Mouse (Mus musculus) forebrain, postnatal 0 days (tissue): Measurements from ENCODE around the gene Pex16. TPM values are rescaled to one million over a fixed set of nuclear protein-coding genes. Genes with fewer than 3 reads are reported as not detected.
A peak's percentile ranks its signal among the peaks of the same experiment; 100 is the strongest.

Experiments used
- ATAC-seq: fragments of 200-750 bp; cut with Nextera tagmentation; 2 replicates; pipeline ENCODE4 v1.8.0; 2017; ENCODE audit warnings: mild to moderate bottlenecking, moderate library complexity
- DNase-seq: peaks from one replicate; pipeline ENCODE4 v3.0.0-alpha.2; 2015
- H3K27ac ChIP-seq: fragments of 300-500 bp; sonication (generic); 2 replicates; pipeline ENCODE4 v1.5.1; 2014; ENCODE audit warnings: low read depth, mild to moderate bottlenecking, antibody characterized with exemption, low read length, moderate library complexity, mixed read lengths
- H3K27me3 ChIP-seq: fragments of 300-500 bp; sonication (generic); 2 replicates; pipeline ENCODE4 v1.6.1; 2014; ENCODE audit warnings: mild to moderate bottlenecking, low read length, mixed read lengths; ENCODE audit not compliant: insufficient read depth
- H3K36me3 ChIP-seq: fragments of 300-500 bp; sonication (generic); 2 replicates; pipeline ENCODE4 v1.6.1; 2014; ENCODE audit warnings: mild to moderate bottlenecking, moderate library complexity; ENCODE audit not compliant: insufficient read depth
- H3K4me1 ChIP-seq: fragments of 300-500 bp; sonication (generic); 2 replicates; pipeline ENCODE4 v1.6.1; 2014; ENCODE audit warnings: antibody characterized with exemption; ENCODE audit not compliant: insufficient read depth
- H3K4me2 ChIP-seq: fragments of 300-500 bp; sonication (generic); 2 replicates; pipeline ENCODE4 v1.6.1; 2014; ENCODE audit warnings: low read depth, mild to moderate bottlenecking, moderate library complexity
- H3K4me3 ChIP-seq: fragments of 300-500 bp; sonication (generic); 2 replicates; pipeline ENCODE4 v1.5.1; 2014; ENCODE audit warnings: low read depth, low read length, mixed read lengths
- H3K9ac ChIP-seq: fragments of 300-500 bp; sonication (generic); 2 replicates; pipeline ENCODE4 v1.6.1; 2014; ENCODE audit warnings: mild to moderate bottlenecking
- H3K9me3 ChIP-seq: fragments of 300-500 bp; sonication (generic); 2 replicates; pipeline ENCODE4 v1.6.1; 2016; ENCODE audit warnings: low read length
- CTCF ChIP-seq: sonication (generic); IDR thresholded peaks from 2 replicates; pipeline ENCODE4 v1.5.1; 2016; ENCODE audit warnings: antibody characterized with exemption, control low read depth, low read depth
- WGBS: fragments of 180-500 bp; shearing (Covaris S2); extraction: QIAGEN DNeasy Blood & Tissue Kit; methylation state at CpG from one replicate; pipeline ENCODE4 v1.1.7; 2014; 5-methylcytosine and 5-hydroxymethylcytosine counted together
- polyA plus RNA-seq: library from polyadenylated mRNA; unstranded; fragments of >200 nt; fragmentation: Nextera tagmentation; extraction: Ambion mirVana; gene quantifications from 2 replicates; pipeline ENCODE4 v1.2.1, GENCODE M21; 2015
- total RNA-seq: library from RNA; depleted of rRNA; stranded (reverse); fragments of >200 nt; gene quantifications from 2 replicates; pipeline ENCODE4 v1.2.3, GENCODE M21; 2014

Gene Pex16
- total and polyA plus RNA-seq, 2 experiments from 2014 or later, result 41.1 to 53.2 TPM

- no peak for TF ChIP-seq CTCF
These were observed 47.4 kb downstream of the Pex16 start for GRCm38 (mm10) chr2:92421723-92422387.

GRCm38 (mm10) chr2:92422388-92423135 is 48.1 kb downstream of the Pex16 start:
- ATAC-seq (no peak), DNase-seq (no peak)
- Histone ChIP-seq H3K9me3 (no peaks in the 10 kb centered on the region), H3K4me2 (no peak overlapping the region), H3K27me3 (no peaks in the 10 kb centered on the region), H3K4me1 (0 out of 2 replicates have a peak, but pooled peaks cover 4% of the 10 kb centered on the region), H3K4me3 (no peak overlapping the region), H3K27ac (no peak overlapping the region), H3K9ac (no peak overlapping the region), H3K36me3 (peaks cover 72% of the 10 kb centered on the region)
- WGBS, result 73% methylated on average over 10 of the region's 10 CpGs
- TF ChIP-seq CTCF, result peak; percentile 52

More at GRCm38 (mm10) chr2:92421723-92422387, 47.4 kb downstream of the Pex16 start:
- Histone ChIP-seq H3K27me3 (no peaks in the 10 kb centered on the region), H3K4me3 (no peak overlapping the region), H3K9ac (no peak overlapping the region), H3K27ac (no peak overlapping the region), H3K4me1 (0 out of 2 replicates have a peak, but pooled peaks cover 4% of the 10 kb centered on the region), H3K9me3 (no peaks in the 10 kb centered on the region), H3K36me3 (peaks cover 79% of the 10 kb centered on the region), H3K4me2 (no peak overlapping the region)
- DNase-seq (no peak), ATAC-seq (no peak)
- WGBS, result 95% methylated on average over 7 of the region's 7 CpGs

- H3K4me1 ChIP-seq, result peaks cover 9% of the 10 kb centered on the region; the same call in 1 of the 2 replicates
- no peak overlapping the region for H3K9ac ChIP-seq
- no peaks in the 10 kb centered on the region for H3K9me3 ChIP-seq
- 88% methylated on average over 9 of the region's 9 CpGs for WGBS
- DNase-seq (no peak), ATAC-seq (no peak)
- no peak overlapping the region for H3K4me2 ChIP-seq
- peak overlapping the region; percentile 77; the same call in 1 of the 2 replicates for H3K27ac ChIP-seq
- H3K36me3 ChIP-seq, result peaks cover 66% of the 10 kb centered on the region
- H3K4me3 ChIP-seq, result no peak overlapping the region
- no peaks in the 10 kb centered on the region for H3K27me3 ChIP-seq
- TF ChIP-seq CTCF, result no peak
These were observed 48.7 kb downstream of the Pex16 start for GRCm38 (mm10) chr2:92423156-92423555.

GRCm38 (mm10) chr2:92423702-92424461 is 49.4 kb downstream of the Pex16 start:
- no peak overlapping the region for H3K4me3 ChIP-seq
- peak overlapping the region; percentile 77 for H3K27ac ChIP-seq
- peaks cover 16% of the 10 kb centered on the region for H3K4me1 ChIP-seq
- no peaks in the 10 kb centered on the region for H3K27me3 ChIP-seq
- H3K9ac ChIP-seq, result no peak overlapping the region
- TF ChIP-seq CTCF, result no peak
- ATAC-seq, result peak; percentile 62
- no peaks in the 10 kb centered on the region for H3K9me3 ChIP-seq
- peaks cover 60% of the 10 kb centered on the region for H3K36me3 ChIP-seq
- DNase-seq, result peak; percentile 72
- no peak overlapping the region for H3K4me2 ChIP-seq
- WGBS, result 48% methylated on average over 9 of the region's 9 CpGs

GRCm38 (mm10) chr2:92424462-92425308 is 50.2 kb downstream of the Pex16 start:
- Histone ChIP-seq H3K4me3 (no peak overlapping the region), H3K9me3 (no peaks in the 10 kb centered on the region), H3K4me2 (no peak overlapping the region), H3K4me1 (peaks cover 18% of the 10 kb centered on the region), H3K27me3 (no peaks in the 10 kb centered on the region), H3K9ac (no peak overlapping the region), H3K27ac (peak overlapping the region; percentile 77), H3K36me3 (peaks cover 52% of the 10 kb centered on the region)
- TF ChIP-seq CTCF, result no peak
- DNase-seq (peak; percentile 60), ATAC-seq (peak; percentile 73)
- 41% methylated on average over 9 of the region's 9 CpGs for WGBS

- Histone ChIP-seq H3K9me3 (no peaks in the 10 kb centered on the region), H3K4me3 (no peak overlapping the region), H3K27ac (peak overlapping the region; percentile 77), H3K9ac (no peak overlapping the region), H3K27me3 (no peaks in the 10 kb centered on the region), H3K4me1 (peaks cover 18% of the 10 kb centered on the region), H3K36me3 (peaks cover 45% of the 10 kb centered on the region), H3K4me2 (no peak overlapping the region)
- ATAC-seq, result no peak
- no peak for DNase-seq
- 59% methylated on average over 4 of the region's 4 CpGs for WGBS
- TF ChIP-seq CTCF, result no peak
These were observed 50.9 kb downstream of the Pex16 start for GRCm38 (mm10) chr2:92425366-92425765.
